Mouse (Mus musculus): ENCODE results near the gene Dnajb5.

- TF ChIP-seq POLR2A (IDR thresholded peaks at IDR 0.05; ENCODE audit: control insufficient read depth, low read depth, low read length) (no peak), CTCF (IDR thresholded peaks at IDR 0.05; ENCODE audit: control insufficient read depth, insufficient read depth, insufficient replicate concordance, low read depth, low read length) (no peak)
Observed at GRCm38 (mm10) chr4:42944185-42944584, 5.4 kb upstream of the Dnajb5 start.

All from testis, adult 2 months (tissue).